Mouse (Mus musculus) embryo, embryonic 11 days (tissue): ENCODE data around the gene Zfp809.
"Not testable (repeated sequence)": the region's sequence is repeated elsewhere in the genome, so short reads cannot be mapped to it uniquely, and the experiment has no call there.

Source experiments
- DNase-seq: peaks from one replicate; pipeline ENCODE4 v3.0.0-alpha.2; 2015

Zfp809 gene

DNA sequence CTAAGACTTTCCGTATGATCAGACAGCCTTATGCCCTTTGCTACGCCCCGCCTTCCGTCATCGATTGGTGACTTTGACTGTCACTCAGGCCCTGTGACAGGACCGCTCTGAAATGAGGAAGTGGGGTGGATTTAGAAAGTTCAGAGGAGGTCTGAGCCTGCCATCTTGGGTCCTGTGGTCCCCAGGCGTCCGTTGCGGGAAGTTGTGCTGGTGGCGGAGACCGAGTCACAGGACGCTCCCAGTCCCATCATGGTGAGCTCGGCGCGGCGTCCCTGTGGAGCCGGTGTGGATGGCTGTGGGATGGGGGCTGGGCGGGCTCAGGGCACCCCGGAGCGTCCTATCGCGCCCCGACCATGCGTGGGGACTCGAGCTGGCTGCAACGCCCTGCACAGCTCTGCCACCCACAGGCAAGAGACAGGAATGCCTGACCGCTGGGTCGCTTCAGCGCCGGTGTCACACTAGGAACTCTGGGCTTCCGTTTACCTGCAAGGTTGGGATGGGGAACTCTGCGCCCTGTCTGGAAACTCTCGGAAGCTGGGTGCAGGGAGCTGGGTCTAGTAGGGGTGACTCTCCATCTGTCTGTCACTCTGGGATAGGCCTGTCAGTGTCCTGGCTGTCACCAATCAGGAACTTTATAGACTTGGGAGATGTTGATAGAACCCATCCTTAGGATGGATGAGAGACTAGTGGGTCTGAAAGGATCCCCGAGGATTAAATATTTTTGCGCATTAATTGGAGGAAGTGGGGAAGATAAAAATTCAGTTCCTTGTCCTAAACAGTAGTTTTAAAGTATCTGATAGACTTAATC is at the start of gene Zfp809:
TSS of gene Zfp809 (plus strand) at position 134 of the 808 bp plus-strand sequence.
- peak; percentile 96 for DNase-seq

DNA sequence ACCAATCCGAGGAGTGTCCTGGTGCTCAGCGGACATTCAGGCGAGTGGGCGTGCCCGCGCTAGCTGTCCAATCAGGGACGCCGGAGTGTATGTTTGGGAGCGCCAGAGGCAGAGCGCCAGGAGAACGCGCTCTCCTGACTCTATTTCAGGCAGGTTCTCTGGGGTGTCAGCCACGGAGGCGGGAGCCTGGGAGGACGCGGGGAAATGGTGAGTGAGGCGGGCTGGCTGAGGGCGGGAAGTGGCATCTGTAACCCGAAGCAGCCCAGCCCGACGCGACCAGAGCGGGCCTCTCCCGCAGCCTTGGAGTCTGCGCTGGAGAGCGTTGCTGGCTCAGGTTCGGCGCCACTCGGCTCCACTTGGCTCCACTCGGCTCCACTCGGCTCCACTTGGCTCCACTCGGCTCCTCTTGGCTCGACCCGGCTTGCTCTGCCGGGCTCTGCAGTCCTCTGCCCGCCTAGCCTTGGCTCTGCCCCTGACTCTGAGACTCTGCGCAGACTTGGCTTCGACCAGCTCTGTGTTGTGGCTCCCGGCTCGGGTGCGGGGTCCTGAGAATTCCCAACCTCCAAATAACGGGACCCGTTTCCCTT is 37.4 kb upstream of the Zfp809 start, which contains the start of gene Zfp872:
TSS of gene Zfp872 (plus strand) at position 66 of the 587 bp plus-strand sequence.
- peak; percentile 73 for DNase-seq

DNA sequence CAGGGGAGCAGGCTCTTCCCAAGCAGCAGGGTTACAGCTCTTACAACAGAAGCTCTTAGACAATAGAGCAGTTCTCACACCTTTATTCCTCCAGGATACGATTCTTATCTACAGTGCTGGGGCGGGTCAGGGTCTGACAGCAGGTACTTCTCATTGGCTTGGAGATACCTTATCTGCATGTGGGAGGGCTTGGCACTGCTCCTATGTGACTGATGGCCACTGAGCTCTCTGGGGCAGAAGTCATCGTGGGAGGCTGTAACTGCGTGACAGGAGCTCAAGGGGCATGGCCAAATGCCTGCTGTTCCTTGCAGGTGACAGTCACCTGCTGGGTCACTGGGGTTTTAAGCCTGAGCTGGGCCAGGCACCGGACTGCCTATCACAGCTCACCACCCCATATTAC is 29.1 kb upstream of the Zfp809 start:
- DNase-seq: no peak

DNA sequence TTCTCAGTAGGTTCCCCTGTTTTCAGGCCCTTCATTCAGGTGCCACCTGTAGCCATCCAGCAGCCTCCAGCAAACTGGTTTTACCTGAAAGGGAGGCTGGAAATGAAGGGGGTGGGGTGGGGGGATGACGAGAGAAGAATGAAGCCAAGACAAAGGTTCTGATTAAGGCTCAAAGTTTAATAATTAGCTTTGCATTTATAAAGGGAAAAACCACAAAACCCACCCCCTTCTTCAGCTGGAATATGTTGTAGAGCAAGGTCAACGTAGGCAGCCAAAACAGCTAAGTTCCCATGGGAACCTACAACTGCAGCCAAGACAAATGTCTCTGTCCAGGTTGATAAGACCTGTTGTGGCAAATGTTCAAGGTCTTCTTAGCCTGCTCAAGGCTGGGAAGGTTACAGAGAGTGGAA is 11.7 kb upstream of the Zfp809 start:
- no peak for DNase-seq

DNA sequence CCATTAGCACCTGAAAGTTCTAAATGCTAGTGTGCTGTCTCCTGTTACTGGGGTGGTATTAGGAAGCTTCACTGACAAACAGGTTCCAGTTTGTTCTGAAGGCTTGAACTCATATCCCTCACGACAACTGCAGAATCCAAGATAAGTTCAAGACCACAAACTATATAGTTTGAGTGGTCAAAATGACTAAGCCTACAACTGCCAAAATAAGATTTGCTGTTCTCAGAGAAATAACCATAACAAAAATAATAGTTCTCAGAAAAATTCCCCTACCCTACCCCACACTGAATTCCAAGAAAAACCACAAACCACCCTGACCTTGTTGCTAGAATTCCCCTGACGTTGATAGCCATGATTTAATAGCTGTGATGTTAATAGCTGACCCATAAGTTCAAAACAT is 11.0 kb upstream of the Zfp809 start:
- DNase-seq: no peak

DNA sequence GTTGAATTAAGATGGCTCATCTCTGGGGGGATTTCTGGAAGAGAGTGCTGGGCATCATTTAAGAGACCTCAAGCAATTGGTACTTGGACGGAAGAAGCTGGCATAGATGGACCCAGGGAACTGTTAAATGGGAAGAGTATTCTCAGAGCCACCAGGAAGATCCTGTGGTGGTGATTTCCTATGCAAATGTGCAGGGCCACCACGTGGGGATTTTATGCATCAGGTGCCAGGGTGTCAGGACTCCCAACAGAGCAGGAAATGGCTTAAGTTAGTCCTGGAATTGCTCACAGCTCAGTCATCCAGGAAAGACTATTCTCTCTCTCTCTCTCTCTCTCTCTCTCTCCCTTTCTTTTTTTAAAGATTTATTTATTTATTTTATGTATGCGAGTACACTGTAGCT is 8.8 kb upstream of the Zfp809 start:
- DNase-seq: no peak

DNA sequence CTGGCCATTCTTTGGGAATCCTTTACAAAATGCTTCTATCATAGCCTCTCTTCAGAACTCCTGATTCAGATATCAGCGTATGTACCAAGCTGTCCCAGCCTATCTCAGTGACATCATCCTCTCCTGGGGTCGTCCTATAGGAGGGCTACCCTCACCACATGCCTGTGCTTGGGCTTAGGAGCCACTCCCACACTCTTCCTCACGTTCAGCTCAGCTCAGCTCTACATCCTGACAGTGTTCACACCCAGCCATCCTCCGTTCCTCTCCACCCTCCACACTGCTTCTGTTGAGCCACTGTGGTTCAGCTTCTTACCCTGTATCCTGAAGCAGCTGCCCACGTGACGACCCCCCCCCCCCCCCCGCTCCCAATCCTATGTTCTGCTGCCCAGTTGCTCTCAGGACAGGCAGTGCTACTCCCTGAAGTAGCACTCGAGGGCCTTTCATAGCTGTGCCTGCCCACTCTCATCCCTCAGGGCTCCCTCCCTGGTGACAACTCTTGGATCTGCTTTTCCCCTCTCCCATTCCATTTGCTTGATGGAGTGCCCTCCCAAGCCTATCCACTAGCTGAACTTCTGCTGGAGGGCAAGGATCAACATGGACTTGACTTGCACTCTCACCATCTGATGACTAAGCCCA is 7.5 kb upstream of the Zfp809 start:
- DNase-seq: no peak

DNA sequence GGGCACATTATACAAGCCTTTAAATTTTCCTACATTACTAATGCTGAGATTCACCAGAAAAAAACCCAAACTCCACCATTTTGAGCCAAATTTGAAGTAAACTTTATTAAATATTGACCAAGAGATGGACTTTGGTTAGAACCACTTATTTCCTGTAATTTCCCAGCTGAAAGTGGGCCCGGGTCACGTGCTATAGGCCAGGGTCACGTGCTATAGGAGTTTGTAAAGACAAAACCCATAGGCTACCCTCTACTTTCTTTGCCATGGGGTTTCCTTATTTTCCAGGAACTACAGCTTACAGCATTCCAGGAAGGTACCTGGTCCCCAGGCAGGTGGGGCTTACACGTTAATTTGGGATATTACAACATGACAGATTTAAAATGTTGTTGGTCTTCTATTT is 1.4 kb upstream of the Zfp809 start:
- DNase-seq: no peak

DNA sequence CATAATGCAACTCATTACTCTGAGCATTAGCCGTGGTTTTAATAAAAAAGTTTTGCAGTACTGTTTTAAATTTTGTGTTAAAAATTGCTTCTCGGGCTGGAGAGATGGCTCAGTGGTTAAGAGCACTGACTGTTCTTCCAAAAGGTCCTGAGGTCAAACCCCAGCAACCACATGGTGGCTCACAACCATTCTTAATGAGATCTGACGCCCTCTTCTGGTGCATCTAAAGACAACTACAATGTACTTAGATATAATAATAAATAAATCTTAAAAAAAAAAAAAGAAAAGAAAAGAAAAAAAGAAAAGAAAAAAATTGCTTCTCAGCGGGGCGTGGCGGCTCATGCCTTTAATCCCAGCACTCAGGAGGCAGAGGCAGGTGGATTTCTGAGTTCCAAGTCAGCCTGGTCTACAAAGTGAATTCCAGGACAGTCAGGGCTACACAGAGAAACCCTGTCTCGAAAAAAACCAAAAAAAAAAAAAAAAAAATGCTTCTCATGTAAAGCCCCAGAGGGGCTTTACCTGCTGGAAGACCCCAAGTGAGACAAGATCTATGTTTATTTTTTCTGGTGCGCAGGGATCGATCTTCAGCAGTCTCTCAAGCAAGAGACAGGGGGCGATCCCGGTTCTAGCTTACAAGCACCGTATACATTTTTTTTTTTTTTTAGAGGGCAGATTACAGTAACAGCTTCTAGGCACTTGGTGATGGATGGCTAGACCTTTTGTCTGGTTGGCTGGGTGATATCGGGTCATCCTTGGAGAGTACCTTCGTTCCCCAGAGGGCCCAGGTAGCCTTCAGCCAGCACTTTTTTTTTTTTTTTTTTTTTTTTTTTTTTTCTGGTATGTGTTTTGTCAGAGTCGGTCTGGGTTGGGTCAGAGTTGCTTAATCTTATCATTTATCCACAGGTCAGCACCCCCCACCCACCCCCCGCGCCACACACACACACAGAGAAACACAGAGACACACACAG is 694 bp upstream of the Zfp809 start:
- DNase-seq: peak; percentile 67

DNA sequence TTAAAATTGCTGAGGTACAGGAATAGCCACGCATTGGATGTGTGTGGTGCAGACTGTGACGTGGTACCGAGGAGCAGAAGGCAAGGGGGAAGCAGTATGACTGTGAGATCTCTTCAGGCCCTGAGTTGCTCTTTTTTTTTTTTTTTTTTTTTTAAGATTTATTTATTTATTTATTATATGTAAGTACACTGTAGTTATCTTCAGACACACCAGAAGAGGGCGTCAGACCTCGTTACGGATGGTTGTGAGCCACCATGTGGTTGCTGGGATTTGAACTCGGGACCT is 817 bp downstream of the Zfp809 start:
- DNase-seq: not testable (repeated sequence)

DNA sequence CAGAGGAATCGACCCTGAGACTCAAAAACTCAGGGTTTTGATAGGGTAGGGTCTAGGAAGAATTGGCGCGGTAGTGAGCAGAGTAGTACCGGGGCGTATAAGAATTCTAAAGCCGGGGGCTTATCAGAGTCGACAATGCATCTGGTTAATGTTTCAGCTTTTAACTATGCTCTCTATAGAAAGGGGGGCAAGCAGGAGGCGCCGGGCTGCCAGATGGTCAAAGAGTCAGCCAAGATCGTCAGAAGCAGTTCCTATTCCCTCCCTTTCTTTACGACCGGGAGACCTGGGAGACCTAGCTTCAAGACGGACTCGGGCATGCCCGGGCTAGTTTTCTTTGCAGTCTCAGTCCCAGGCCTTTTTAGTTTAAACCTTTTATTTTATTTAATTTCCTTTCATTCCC is 1.3 kb downstream of the Zfp809 start:
- DNase-seq: no peak

DNA sequence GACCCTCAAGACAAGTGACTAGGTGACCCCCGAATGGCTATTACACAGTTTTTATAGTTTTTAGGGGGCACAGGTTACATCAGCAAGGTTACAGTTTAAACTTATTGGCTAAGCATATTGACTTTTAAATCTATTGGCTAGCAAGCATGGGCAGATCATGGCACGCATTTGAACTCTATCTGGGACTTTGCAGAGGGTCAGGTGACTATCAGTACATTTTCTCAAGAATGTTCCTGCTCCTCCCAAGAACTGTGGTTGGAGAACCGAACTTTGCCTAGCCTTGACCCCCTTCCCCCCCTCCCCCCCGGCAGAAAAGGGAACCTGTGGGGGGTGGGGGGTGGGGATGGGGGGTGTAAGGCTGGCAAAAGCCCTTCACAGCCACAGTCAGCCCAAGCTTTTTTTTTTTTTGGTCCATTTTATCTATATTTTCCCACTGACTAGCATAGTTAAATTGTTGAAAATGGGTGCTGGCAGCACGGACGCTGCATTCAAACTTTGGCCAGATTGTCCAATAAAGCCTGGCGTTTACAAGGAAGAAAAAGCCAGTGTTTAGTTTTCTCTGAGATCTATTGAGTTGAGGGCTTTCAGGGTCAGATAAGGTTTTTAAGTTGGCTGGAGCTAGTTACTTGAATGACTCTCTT is 4.0 kb downstream of the Zfp809 start:
- no peak for DNase-seq

DNA sequence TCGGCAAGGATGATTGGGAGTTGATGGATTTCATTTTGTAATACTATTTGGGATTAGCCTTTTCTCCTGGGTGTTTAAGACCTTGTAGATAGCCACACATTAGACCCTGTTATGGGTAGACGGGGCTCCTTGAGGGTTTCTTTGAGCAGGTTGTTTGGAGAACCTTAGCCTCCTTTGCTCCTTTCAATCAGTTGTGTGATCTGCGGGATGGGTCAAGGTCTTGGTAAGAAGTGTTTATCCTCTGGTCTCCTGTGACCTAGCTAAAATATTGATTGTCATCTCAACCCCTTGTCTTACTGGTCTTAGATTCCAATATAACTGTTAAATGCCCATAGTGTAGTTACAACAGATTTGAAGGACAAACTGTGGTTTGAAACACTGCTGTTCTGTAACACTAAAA is 4.5 kb downstream of the Zfp809 start:
- no peak for DNase-seq

DNA sequence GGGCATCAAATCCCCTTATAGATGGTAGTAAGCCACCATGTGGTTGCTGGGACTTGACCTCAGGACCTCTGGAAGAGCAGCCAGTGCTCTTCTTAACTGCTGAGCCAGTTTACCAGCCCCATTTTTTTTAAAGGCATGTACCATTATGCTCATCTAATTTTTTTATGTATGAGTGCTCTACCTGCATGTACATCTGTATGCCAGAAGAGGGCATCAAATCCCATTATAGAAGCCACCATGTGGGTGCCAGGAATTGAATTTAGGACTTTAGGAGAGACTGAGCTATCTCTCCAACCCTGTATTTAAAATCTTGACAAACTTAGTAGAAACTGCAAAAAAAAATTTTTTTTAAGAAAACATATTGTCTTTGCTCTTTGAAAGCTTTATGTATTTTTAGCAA is 5.0 kb downstream of the Zfp809 start:
- DNase-seq: peak; percentile 4

DNA sequence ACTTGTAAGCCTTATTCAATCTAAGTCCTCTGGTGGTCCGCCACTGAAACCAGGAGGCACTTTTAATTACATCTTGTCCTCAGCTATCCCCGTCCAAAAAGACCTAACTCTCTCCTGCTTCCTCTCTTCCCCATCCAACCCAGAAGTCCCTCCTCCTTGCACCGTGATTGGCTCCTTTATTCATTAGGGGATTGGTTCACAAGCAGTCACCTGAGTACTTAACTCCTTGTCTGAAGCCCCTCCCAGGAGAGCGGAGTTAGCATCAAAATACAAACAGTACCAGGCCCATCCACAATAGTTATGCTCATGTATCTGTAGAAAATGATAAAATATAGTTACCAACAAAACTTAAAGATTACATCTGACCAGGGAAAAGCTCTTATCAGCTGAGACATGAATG is 14.5 kb downstream of the Zfp809 start:
- DNase-seq: no peak

DNA sequence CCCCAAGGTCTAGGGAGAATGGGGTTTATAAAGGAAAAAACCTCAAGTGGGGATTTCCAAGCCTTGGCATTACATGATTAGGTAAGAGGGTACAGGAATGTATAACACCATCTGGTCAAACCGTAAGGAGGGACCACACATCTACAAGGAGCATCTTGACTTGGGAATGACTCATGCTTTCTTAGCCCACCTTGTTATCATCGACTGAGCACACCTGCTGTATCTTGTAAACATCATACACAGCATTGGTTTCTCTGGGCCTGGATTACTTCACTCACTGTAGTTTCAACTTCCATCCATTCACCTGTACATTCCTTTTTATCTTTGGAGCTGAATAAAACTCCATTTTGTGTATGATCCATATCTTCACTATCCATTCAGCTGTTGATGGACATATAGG is 18.7 kb downstream of the Zfp809 start:
- no peak for DNase-seq

DNA sequence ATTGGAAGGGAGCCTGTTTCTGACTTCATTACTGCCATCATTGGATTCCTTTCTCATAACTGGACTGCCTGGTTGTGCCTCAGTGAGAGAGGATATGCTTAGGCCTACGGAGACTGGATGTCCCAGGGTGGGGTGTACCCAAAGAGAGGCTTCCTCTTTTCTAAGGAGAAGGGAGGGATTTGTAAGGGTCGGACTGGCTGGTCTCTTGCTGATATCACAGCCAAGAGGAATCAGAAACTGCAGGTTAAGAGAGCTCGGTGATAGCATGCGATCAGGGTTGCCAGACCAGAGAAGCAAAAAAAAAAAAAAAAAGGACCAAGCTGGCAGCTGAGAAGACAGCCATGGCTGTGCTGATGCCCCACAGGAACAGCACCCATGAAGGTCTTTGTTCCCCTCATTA is 31.1 kb downstream of the Zfp809 start:
- no peak for DNase-seq

DNA sequence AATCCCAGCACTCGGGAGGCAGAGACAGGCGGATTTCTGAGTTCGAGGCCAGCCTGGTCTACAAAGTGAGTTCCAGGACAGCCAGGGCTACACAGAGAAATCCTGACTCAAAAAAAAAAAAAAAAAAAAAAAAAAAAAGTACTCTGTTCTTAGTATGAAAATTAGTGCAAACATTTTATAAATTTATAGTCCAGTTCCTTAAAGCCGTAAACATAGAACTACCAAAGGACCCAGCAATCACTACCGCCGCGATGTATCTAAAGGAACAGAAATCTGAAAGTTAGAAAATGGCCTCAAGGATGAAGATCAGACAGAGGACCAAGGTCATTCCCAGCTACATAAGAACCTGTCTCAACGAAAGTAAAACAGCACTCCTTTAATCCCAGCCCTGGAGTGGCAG is 33.3 kb downstream of the Zfp809 start:
- DNase-seq: no peak

DNA sequence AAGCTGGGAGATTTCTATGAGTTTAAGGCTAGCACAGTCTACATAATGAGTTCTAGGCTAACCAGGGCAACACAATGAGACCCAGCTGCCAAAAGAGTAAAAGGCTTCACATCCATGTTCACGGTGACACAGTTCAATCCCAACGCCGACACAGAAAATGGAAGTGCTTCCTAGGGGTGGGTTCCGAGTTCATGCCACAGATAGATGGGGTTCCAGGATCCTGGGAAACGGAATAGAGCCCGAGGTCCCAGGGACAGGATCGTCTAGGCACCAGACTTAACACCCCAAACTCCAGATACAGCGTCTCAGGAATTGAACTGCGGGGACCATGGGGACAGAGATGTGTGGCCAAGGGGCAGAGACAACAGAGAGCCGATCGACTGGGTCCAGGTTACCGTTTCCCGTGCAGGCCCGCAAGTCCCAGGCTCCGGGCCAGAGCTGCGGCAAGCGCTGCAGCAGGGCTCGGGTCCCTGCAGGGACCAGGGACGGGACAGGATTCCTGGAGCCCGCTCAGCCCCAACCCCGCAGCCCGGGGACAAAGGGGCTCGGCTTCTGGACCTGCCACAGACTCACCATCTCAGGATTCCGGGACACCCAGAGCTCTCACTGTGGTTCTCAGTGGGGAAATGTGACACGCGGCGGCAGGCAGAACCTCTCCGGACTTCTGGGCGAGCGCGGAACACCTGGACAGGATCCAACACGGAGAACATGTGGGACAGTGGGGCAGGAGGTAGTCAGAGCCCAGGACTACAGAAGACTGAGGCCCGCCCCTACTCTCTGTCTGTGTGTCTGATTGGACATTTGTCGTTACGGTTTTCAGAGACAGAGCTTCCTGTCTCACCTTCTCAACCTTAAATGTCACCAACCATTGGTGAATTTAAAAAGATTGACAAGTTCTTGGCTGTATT is 33.9 kb downstream of the Zfp809 start, which contains the start of gene Zfp599:
TSS of gene Zfp599 (minus strand) at position 712 of the 908 bp plus-strand sequence.
- peak; percentile 84 for DNase-seq

DNA sequence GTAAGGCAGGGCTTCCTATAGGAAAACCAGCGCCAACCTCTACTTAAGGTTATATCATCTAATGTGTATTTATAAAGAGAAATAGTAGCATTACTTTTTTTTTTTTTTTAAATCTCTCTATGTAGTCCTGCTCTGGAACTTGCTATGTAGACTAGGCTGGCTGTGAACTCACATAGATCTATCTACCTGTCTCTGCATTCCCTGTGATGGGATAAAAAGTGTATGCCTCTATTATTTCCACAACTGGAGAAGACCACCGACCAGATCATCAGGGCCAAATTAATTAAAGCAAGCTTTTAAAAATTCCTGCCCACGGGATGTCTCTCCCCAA is 34.5 kb downstream of the Zfp809 start:
- no peak for DNase-seq

DNA sequence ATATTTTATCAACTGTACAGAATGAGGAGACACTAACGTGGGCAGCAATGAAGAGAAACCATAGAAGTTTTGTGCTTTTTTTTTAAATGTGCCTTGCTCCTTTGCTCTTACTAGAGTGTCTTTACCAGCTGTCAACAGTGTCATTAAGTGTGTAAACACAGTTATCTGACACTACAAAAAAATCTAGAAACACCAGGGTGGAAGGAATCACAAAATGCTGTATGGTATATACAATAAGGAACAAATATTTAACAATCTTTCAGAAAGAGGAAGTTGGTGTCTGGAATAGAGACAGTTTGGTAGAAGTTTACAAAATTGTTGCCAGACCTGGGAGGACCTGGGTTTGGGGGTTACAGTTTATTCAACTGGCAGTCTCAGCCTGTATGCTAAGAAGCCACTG is 36.1 kb downstream of the Zfp809 start:
- DNase-seq: no peak

DNA sequence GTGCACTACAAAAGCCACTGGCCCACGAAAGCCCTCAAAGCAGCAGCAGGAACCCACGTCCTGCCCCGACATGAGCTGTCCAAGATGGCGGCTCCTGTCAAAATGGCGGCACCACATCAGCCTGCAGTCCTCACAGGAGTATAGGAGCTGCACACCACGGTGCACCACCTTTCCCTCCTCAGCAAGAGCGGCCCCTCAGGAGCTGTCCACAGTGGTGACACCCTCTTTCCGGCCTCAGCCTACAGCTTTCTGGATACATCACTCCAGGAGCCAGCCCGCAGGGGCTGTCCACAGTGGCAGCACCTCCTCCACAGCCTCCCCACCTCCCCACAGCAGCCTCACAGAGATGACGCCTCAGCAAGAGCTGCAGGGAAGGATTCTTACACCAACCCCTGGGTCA is 37.1 kb downstream of the Zfp809 start:
- DNase-seq: no peak
